Comparison of ENCODE assay signal across 22 mouse cellular contexts in the genomic region with DNA sequence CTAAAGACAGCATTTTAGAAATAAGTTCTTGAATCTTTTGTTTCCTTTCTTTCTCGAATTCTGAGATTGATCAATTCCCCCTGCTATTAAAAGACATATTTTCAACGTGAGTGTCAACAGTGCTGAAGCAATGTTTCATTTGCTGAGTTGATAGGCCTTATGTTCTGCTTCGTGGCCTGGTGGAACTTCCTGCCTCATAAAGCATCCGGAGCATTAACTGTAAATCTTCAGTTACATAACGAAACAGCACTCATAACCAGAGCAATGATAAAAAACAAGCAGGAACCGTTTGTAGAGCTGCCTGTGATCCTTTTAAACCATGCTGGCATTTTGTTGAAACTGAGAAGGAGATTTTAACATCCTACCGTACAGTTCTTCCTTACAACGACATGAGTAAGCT.
A peak's percentile ranks its signal among the peaks of the same experiment; 100 is the strongest.
DNase-seq lines count a peak whose midpoint lies in the region; ATAC-seq and TF ChIP-seq lines count a peak whose summit lies in the region.
"Had no signal": no experiment of that assay in that cellular context is flagged by ENCODE, and none has a peak within 500 bp of the region (broad histone marks: within the 10 kb centered on the region; RNA-seq: fewer than 3 reads in every experiment).

No protein-coding gene starts in this region.

- 0 out of 2 replicates have a peak, but pooled peaks have one; percentile 64 for ATAC-seq in kidney, embryonic 15.5 days (replicated peaks; ENCODE audit: low FRiP score)
- no peak for ATAC-seq in lung, postnatal 0 days
- peak; percentile 94 to 97 for ATAC-seq in hematopoietic stem cell, adult 5-6 weeks (replicated peaks in 1 of 2; ENCODE audit: insufficient read depth in 1 of 2, low FRiP score in 2 of 2, low TSS enrichment in 1 of 2, low read depth in 1 of 2, poor library complexity in 2 of 2, severe bottlenecking in 2 of 2)
- ATAC-seq in midbrain, embryonic 11.5 days (ENCODE audit: low FRiP score): no peak
- ATAC-seq: forebrain, embryonic 16.5 days had no signal

- H3K4me2 ChIP-seq in kidney, embryonic 15.5 days: no peak overlapping the region
- no peak overlapping the region for H3K4me2 ChIP-seq in lung, postnatal 0 days (replicated peaks; ENCODE audit: low read depth, low read length)
- H3K4me2 ChIP-seq in midbrain, embryonic 11.5 days: no peak overlapping the region
- H3K4me2 ChIP-seq: embryonic facial prominence, embryonic 13.5 days; forebrain, embryonic 12.5 days; heart, embryonic 11.5 days; heart, embryonic 15.5 days; hindbrain, embryonic 15.5 days had no signal

- no peaks in the 10 kb centered on the region for H3K36me3 ChIP-seq in kidney, embryonic 15.5 days
- H3K36me3 ChIP-seq in lung, postnatal 0 days (ENCODE audit: insufficient read depth, low read length): no peaks in the 10 kb centered on the region
- no peaks in the 10 kb centered on the region for H3K36me3 ChIP-seq in midbrain, embryonic 11.5 days (ENCODE audit: control insufficient read depth, insufficient read depth, low read length)
- H3K36me3 ChIP-seq: embryonic facial prominence, embryonic 13.5 days; forebrain, embryonic 12.5 days; heart, embryonic 15.5 days; hindbrain, embryonic 10.5 days; hindbrain, embryonic 15.5 days had no signal

- DNase-seq in kidney, adult 9 months: no peak
- peak; percentile 8 for DNase-seq in lung, postnatal 0 days (ENCODE audit: low spot score)
- DNase-seq in lung, postnatal 10 days: no peak
- DNase-seq in layer of hippocampus, adult 11-12 months (ENCODE audit: low spot score): no peak
- DNase-seq in midbrain, embryonic 11.5 days (ENCODE audit: low spot score, missing footprints): no peak
- DNase-seq: adrenal gland, adult 2 months; adrenal gland, postnatal 36 days; cerebellum, adult 11-12 months; cerebellum, adult 9-10 months; cerebellum, postnatal 25 days; gastrocnemius, postnatal 10 days; heart, adult 2 months; heart, postnatal 14 days had no signal

- TF ChIP-seq CTCF in lung, postnatal 0 days (IDR thresholded peaks at IDR 0.05): no peak

- H3K9ac ChIP-seq in kidney, embryonic 15.5 days: no peak overlapping the region
- no peak overlapping the region for H3K9ac ChIP-seq in lung, postnatal 0 days (replicated peaks; ENCODE audit: low read depth)
- no peak overlapping the region for H3K9ac ChIP-seq in midbrain, embryonic 11.5 days (ENCODE audit: low read length)
- H3K9ac ChIP-seq: embryonic facial prominence, embryonic 13.5 days; forebrain, embryonic 12.5 days; heart, embryonic 15.5 days; hindbrain, embryonic 15.5 days had no signal

- H3K4me1 ChIP-seq in kidney, embryonic 15.5 days: 0 out of 2 replicates have a peak, but pooled peaks cover 2% of the 10 kb centered on the region
- H3K4me1 ChIP-seq in lung, postnatal 0 days (ENCODE audit: insufficient read depth, low read depth, low read length): no peaks in the 10 kb centered on the region
- no peaks in the 10 kb centered on the region for H3K4me1 ChIP-seq in midbrain, embryonic 11.5 days (ENCODE audit: control insufficient read depth, insufficient read depth, low read length)
- H3K4me1 ChIP-seq: embryonic facial prominence, embryonic 13.5 days; forebrain, embryonic 12.5 days; heart, embryonic 15.5 days; hindbrain, embryonic 10.5 days; hindbrain, embryonic 15.5 days had no signal

- H3K9me3 ChIP-seq in kidney, embryonic 15.5 days (replicated peaks): no peaks in the 10 kb centered on the region
- H3K9me3 ChIP-seq in lung, postnatal 0 days (ENCODE audit: low read length): no peaks in the 10 kb centered on the region
- no peaks in the 10 kb centered on the region for H3K9me3 ChIP-seq in midbrain, embryonic 11.5 days (ENCODE audit: control insufficient read depth, low read length)
- H3K9me3 ChIP-seq: embryonic facial prominence, embryonic 13.5 days; forebrain, embryonic 12.5 days; heart, embryonic 15.5 days; hindbrain, embryonic 10.5 days; hindbrain, embryonic 15.5 days had no signal

- H3K4me3 ChIP-seq in kidney, embryonic 15.5 days (replicated peaks): no peak overlapping the region
- no peak overlapping the region for H3K4me3 ChIP-seq in lung, postnatal 0 days (ENCODE audit: low read depth, low read length)
- H3K4me3 ChIP-seq in midbrain, embryonic 11.5 days (ENCODE audit: low read depth, low read length): no peak overlapping the region
- H3K4me3 ChIP-seq: embryonic facial prominence, embryonic 13.5 days; forebrain, embryonic 12.5 days; heart, adult 2 months; heart, embryonic 15.5 days; hindbrain, embryonic 10.5 days; hindbrain, embryonic 15.5 days had no signal

- no peak overlapping the region; the same call in 1 of the 2 replicates for H3K27ac ChIP-seq in kidney, embryonic 15.5 days
- no peak overlapping the region for H3K27ac ChIP-seq in lung, postnatal 0 days (ENCODE audit: low read length)
- H3K27ac ChIP-seq in midbrain, embryonic 11.5 days (ENCODE audit: low read depth, low read length): no peak overlapping the region
- H3K27ac ChIP-seq: embryonic facial prominence, embryonic 13.5 days; forebrain, embryonic 12.5 days; heart, adult 2 months; heart, embryonic 15.5 days; hindbrain, embryonic 10.5 days; hindbrain, embryonic 15.5 days had no signal

- no peak for TF ChIP-seq EP300 in lung, postnatal 0 days (IDR thresholded peaks at IDR 0.05)

- WGBS in kidney, embryonic 15.5 days: 23% methylated on average over 8 of the region's 8 CpGs
- 41% methylated on average over 8 of the region's 8 CpGs for WGBS in lung, postnatal 0 days
- WGBS in midbrain, embryonic 11.5 days: 81% methylated on average over 8 of the region's 8 CpGs

- H3K27me3 ChIP-seq in kidney, embryonic 15.5 days: no peaks in the 10 kb centered on the region
- no peaks in the 10 kb centered on the region for H3K27me3 ChIP-seq in lung, postnatal 0 days (replicated peaks; ENCODE audit: insufficient read depth, low read length)
- no peaks in the 10 kb centered on the region for H3K27me3 ChIP-seq in midbrain, embryonic 11.5 days (ENCODE audit: control insufficient read depth, insufficient read depth, low read length)
- H3K27me3 ChIP-seq: embryonic facial prominence, embryonic 13.5 days; forebrain, embryonic 12.5 days; heart, embryonic 15.5 days; hindbrain, embryonic 15.5 days had no signal

Comparison
In these comparisons a context has a peak if more than half of its experiments do, and no peak if none do; other contexts are left out.
1. ATAC-seq: peak in kidney, embryonic 15.5 days (single experiment) and hematopoietic stem cell, adult 5-6 weeks (2 of 2); none in lung, postnatal 0 days (single experiment) and midbrain, embryonic 11.5 days (single experiment).